Mouse (Mus musculus): ENCODE results near the gene Aif1l. TPM values are rescaled to one million over a fixed set of nuclear protein-coding genes. Genes with fewer than 3 reads are reported as not detected.
"Not testable (repeated sequence)": the region's sequence is repeated elsewhere in the genome, so short reads cannot be mapped to it uniquely, and the experiment has no call there.

Gene Aif1l
- polyA plus RNA-seq (2012; rRNA removed), result 4.1 and 5.4 TPM in 2 replicates

DNA sequence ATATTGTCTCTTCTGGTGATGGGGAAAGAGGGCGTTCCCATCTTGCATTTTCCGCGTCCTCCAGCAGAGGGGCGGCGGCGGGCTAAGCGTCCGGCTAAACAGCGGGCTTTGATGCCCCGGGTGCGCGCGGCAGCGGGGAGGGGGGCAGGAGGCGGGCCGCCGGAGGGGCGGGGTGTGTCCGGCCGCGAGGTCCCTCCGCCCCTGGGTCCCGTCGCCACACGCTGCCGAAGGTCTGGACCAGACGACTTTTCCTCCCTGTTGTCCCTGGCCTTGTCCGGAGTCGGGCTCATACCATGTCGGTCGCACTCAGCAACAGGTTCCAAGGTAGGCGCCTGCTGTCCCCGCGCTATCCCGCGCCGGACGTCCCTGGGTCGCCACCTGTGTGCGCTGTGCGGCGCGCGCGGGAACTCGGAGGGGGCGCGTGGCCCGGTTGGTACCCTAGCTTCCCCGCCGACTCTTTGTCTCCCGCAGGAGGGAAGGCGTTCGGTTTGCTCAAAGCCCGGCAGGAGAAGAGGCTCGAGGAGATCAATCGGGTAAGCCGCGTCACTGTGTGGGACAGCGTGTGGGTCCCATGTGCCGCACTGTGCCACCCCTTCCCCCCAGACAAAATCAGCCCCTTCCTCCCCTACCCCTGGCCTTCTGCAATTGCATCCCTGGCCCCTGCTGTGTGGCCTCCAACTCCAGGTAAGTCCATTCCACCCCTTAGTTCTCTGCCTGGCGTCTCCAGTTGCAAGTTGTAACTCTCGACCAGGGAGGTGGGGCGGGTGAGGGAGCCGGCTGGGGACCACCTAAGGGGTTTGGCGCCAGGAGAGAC lies at the start of gene Aif1l:
Gene Aif1l (plus strand): TSS at position 82 of the 814 bp plus-strand sequence.
- DNase-seq (ENCODE audit: low spot score), result peak; percentile 40

DNA sequence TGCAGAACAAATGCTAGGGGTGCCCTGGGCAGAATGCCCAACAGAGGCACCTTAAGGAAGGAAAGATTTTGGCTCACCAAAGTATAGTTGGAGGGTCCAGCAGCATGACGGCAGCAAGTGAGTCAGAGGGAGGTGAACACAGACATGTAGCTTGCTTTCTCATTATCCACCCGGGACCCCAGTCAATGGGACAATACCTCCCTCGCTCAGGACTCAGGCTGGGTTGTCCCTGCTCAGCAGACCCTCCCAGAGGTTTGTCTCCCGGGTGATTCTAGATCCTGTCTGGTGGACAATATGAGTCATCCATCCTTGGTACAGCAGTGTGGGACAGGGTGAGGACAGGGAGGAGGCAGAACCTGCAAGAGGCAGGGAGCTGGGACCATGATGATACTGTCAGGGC lies 49.0 kb upstream of the Aif1l start:
- no peak for DNase-seq (ENCODE audit: low spot score)

GRCm38 (mm10) chr2:31901659-31902362 lies 48.1 kb upstream of the Aif1l start:
- DNase-seq (ENCODE audit: low spot score), result no peak

GRCm38 (mm10) chr2:31904089-31904488 lies 45.9 kb upstream of the Aif1l start:
- DNase-seq (ENCODE audit: low spot score), result no peak

GRCm38 (mm10) chr2:31904622-31905021 lies 45.3 kb upstream of the Aif1l start:
- no peak for DNase-seq (ENCODE audit: low spot score)

DNA sequence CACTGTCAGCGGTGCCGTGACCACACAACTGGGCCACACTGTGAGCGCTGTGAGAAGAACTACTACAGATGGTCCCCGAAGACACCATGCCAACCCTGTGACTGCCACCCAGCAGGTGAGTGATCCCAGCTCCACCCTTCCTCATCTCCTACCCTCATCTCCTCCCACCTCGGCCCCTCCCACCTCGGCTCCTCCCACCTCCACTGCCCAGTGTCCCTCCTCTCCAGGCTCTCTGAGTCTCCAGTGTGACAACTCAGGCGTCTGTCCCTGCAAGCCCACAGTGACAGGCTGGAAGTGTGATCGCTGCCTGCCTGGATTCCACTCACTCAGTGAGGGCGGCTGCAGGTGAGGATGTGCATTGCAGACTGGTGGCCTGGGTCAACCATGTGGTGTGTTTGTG lies 44.3 kb upstream of the Aif1l start:
- no peak for DNase-seq (ENCODE audit: low spot score)

GRCm38 (mm10) chr2:31906407-31906806 lies 43.5 kb upstream of the Aif1l start:
- no peak for DNase-seq (ENCODE audit: low spot score)

GRCm38 (mm10) chr2:31912575-31912974 lies 37.4 kb upstream of the Aif1l start:
- no peak for DNase-seq (ENCODE audit: low spot score)

- DNase-seq (ENCODE audit: low spot score), result not testable (repeated sequence)
These were observed 35.7 kb upstream of the Aif1l start for GRCm38 (mm10) chr2:31914213-31914612.

GRCm38 (mm10) chr2:31915112-31915511 lies 34.8 kb upstream of the Aif1l start:
- peak; percentile 36 for DNase-seq (ENCODE audit: low spot score)

DNA sequence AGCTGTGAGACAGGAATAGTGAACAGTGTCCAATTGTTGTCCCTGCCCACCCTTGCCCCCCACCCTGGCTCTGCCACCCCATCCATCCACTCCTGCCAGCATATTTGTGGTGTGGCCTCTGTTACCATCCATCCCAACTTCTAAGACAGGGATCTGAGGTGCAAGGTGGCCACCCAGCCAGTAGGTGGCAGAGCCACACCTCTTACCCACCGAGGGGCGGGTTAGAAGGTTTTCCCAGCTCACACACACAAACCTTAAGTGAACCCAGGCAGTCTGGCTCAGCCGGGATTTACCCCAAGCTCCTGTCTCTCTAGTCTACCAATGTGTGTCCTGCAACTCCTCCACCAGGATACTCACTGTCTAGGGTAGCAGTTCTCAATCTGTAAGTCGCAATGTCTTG lies 32.3 kb upstream of the Aif1l start:
- DNase-seq (ENCODE audit: low spot score), result no peak

- DNase-seq (ENCODE audit: low spot score), result no peak
These were observed 26.3 kb upstream of the Aif1l start for GRCm38 (mm10) chr2:31923645-31924044.

DNA sequence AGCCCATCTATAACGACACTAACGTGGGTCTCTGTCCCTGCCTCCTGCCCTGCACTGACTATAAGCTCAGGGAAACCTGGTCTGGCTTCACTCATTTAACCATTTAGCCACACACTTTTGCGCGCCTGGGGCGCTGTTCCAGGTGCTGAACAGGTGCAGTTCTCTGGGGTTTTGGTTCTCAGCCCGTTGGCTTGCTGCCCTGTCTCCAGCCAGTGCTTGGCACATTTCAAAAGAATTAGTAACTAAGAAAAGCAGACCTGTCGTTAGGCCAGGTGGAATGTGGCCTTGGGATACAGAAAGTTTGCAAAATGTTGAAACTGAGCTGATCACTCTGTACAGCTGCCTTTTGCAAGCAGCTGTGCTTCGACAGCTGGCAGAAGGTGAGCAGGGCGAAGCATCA lies 25.1 kb upstream of the Aif1l start:
- no peak for DNase-seq (ENCODE audit: low spot score)

GRCm38 (mm10) chr2:31925936-31926335 lies 24.0 kb upstream of the Aif1l start:
- no peak for DNase-seq (ENCODE audit: low spot score)

DNA sequence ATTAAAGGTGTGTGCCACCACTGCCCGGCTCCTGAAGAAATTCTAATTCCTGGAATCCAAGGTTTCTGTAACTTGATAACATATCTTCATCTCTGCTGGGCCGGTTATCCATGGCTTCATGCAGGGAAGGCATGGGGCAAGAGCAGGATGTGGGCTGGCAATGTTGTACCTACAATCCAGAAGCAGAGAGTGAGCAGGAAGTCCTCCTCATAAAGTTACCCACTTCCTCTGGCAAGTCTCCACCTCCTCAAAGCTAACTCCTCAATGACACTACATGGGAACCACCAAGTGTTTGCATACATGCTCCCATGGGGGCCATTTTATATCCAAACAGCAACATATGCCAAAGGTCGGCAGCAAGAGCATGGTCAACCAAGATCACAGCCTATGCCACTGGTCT lies 20.3 kb upstream of the Aif1l start:
- no peak for DNase-seq (ENCODE audit: low spot score)

DNA sequence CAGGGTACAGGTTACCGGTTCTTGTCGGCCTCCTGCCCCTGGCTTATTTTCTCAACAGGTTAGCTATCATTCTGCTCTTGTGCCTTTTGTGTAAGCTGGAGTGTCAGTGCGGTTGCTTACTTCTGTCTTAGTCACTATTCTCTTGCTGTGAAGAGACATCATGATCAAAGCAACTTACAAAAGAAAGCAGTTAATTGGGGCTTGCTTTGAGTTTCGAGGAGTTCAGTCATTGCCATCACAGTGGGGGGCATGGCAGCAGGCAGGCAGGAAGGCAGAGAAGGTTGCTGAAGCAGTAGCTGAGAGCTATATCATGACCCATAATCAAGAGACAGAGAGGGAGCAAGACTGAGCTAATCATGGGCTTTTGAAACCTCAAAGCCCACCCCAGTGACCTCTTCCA lies 15.4 kb upstream of the Aif1l start:
- no peak for DNase-seq (ENCODE audit: low spot score)

- DNase-seq (ENCODE audit: low spot score), result no peak
These were observed 14.9 kb upstream of the Aif1l start for GRCm38 (mm10) chr2:31935054-31935453.

DNA sequence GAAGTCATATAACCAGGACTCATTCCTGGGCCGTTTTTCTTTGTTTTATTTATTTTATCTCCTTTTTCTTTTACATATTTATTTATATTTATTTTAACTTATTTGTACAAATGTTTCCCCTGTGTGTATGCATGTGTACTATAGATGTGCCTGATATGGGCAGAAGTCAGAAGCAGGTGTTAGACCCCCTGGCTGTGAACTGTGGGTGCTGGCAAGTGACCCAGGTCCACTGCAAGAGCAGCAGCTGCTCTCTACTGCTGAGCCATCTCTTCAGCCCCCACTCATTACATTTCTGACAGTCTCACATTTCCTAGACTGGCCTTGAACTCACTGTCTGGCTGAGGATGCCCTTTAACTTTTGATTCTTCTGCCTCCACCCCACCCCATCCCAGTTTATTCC lies 11.6 kb upstream of the Aif1l start:
- DNase-seq (ENCODE audit: low spot score), result no peak

DNA sequence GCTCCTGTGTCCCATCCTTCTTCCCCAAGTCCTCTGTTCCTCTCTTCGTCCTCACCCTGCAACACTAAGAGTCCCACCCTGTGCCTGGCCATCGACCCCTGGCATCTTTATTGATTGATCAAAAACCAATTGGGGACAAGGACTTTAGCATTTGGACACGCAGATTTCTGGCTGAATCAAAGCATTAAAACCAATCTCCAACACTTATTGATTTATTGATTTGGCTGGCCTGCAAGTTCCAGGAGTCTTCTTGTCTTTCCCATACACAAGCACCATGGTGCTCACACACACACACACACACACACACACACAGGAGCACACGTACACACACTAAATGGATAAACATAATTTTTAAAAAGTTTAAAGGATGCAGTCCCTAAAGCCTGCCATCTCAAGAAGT lies 6.9 kb upstream of the Aif1l start:
- no peak for DNase-seq (ENCODE audit: low spot score)

DNA sequence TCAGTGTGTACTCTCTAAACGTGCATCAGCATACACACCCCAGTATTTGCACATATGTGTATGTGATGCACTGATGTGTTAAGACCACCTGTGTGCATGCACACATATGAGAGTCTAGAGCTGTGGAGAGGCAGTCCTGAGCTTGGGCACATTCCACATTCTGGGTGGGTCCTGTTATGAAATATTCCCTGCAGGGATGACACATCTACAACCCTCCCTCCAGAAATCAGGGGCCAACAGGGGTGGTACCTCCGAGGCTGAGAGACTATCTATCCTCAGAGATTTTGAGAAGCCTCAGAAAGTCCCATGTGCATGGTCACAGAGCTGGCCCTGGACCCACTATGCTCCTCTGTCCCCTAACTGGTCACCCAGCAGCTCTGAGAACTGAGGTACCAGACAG lies 4.4 kb upstream of the Aif1l start:
- DNase-seq (ENCODE audit: low spot score), result no peak

- no peak for DNase-seq (ENCODE audit: low spot score)
These were observed 1.5 kb upstream of the Aif1l start for GRCm38 (mm10) chr2:31948392-31948791.

- no peak for DNase-seq (ENCODE audit: low spot score)
These were observed 1.1 kb upstream of the Aif1l start for GRCm38 (mm10) chr2:31948801-31949200.

DNA sequence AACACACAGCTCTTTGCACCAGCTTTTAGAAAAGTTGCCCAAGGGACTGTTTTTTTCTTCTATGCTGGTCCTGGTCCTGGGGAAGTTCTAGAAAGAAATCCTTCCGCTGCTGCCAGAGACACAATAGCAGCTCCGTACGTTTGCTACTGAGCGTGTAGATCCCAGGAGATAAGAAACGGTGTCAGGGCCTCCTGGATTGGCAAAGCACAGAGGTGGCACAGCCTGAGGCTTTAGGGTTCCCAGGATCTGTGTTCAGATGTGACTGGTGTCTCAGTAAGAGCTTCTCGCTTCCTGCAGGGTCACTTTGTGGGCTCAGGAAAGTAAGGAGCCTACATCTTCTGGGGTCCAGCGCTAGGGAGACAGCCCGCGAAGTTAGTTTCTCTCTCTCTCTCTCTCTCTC lies 1.0 kb downstream of the Aif1l start:
- DNase-seq (ENCODE audit: low spot score), result no peak

Measured in urinary bladder, adult 2 months (tissue).